Mouse (Mus musculus) ES-Bruce4 (cell line): ENCODE data around the gene Tradd. TPM values are rescaled to one million over a fixed set of nuclear protein-coding genes. Genes with fewer than 3 reads are reported as not detected.
A peak's percentile ranks its signal among the peaks of the same experiment; 100 is the strongest.

Experiments
- H3K27ac ChIP-seq: 2 replicates; pipeline ENCODE4 v1.5.1; 2012; ENCODE audit warnings: low read length, inconsistent platforms; ENCODE audit not compliant: insufficient read depth
- H3K27me3 ChIP-seq: 2 replicates; pipeline ENCODE4 v1.6.1; 2012; ENCODE audit warnings: mild to moderate bottlenecking, low read length, inconsistent platforms; ENCODE audit not compliant: control insufficient read depth, poor library complexity, insufficient read depth, severe bottlenecking
- H3K36me3 ChIP-seq: 2 replicates; pipeline ENCODE4 v1.6.1; 2012; ENCODE audit warnings: inconsistent platforms, mild to moderate bottlenecking, low read length, moderate library complexity; ENCODE audit not compliant: control insufficient read depth, poor library complexity, insufficient read depth, severe bottlenecking
- H3K4me1 ChIP-seq: one replicate; pipeline ENCODE4 v1.8.1; 2011; ENCODE audit warnings: low read length; ENCODE audit not compliant: control insufficient read depth, insufficient read depth
- H3K4me3 ChIP-seq: 2 replicates; pipeline ENCODE4 v1.5.1; 2011; ENCODE audit warnings: low read depth, mild to moderate bottlenecking, low read length
- H3K9ac ChIP-seq: 2 replicates; pipeline ENCODE4 v1.6.1; 2012; ENCODE audit warnings: low read depth, mild to moderate bottlenecking, inconsistent platforms; ENCODE audit not compliant: poor library complexity, severe bottlenecking
- H3K9me3 ChIP-seq: replicated peaks from 2 replicates; pipeline ENCODE4 v1.6.1; 2012; ENCODE audit warnings: mild to moderate bottlenecking, low read length, inconsistent platforms; ENCODE audit not compliant: control insufficient read depth, poor library complexity, insufficient read depth, severe bottlenecking
- CTCF ChIP-seq: IDR thresholded peaks from one replicate; pipeline ENCODE4 v1.8.1; 2011; ENCODE audit warnings: low read depth, low read length
- EP300 ChIP-seq: IDR thresholded peaks from 2 replicates; pipeline ENCODE4 v1.6.1; 2011; ENCODE audit warnings: low read depth, low read length; ENCODE audit not compliant: insufficient read depth
- POLR2A ChIP-seq: IDR thresholded peaks from one replicate; pipeline ENCODE4 v1.8.1; 2011; ENCODE audit warnings: low read length; ENCODE audit not compliant: insufficient read depth
- polyA plus RNA-seq: library from polyadenylated mRNA; stranded (reverse); fragments of >200 nt; gene quantifications from 2 replicates; pipeline ENCODE4 v1.2.4, GENCODE M21; 2011; ENCODE audit warnings: low read depth; ENCODE audit not compliant: missing spikeins, insufficient read depth, insufficient read length

Gene Tradd
- polyA plus RNA-seq, 1 experiment, result 4.7 TPM

DNA sequence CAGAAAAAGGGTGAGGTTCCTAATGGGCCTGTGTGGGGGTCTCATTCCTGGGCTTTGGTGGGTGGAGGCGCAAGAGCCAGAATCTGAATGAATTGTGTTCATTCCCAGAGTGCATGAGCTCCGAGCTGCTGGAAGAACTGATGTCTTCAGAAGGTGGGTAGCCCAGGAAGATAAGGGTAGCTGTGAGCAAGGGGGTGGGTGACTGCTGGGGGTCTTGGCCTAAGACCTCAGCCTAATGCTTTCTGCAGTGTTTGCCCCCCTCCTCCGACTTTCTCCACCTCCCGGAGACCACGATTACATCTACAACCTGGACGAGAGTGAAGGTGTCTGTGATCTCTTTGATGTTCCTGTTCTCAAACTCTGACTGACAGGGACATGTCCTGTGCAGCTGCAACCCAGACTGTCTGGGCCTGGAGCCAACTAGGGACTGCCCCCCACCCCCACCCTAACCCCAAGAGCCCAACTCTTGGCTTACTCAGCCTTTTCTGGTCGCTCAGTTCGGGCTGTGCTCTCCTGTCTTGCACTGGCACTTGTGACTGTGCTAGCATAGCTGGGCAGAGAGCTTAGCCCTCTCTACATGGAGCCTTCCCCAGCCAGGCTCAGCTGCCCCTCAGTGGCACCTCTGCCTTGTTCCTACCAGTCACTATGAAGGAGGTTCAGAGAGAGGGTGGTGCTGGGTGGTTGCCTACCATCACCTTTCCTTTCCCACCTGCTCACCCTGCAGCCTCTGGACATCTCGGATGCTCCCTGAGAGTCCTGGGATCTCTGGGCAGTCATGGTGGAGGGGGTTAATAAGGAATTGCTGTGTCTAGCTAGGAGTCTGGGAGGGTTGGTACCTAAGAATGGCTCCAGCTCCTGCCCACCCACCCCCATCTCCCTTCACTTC lies 40.2 kb upstream of the Tradd start:
- TF ChIP-seq CTCF, result no peak
- no peak for TF ChIP-seq EP300
- TF ChIP-seq POLR2A, result no peak
- Histone ChIP-seq H3K4me1 (peaks cover 3% of the 10 kb centered on the region), H3K9ac (no peak overlapping the region; the same call in 1 of the 2 replicates), H3K36me3 (peaks cover 53% of the 10 kb centered on the region), H3K27ac (peak overlapping the region; percentile 75), H3K27me3 (no peaks in the 10 kb centered on the region), H3K4me3 (no peak overlapping the region), H3K9me3 (no peaks in the 10 kb centered on the region)

DNA sequence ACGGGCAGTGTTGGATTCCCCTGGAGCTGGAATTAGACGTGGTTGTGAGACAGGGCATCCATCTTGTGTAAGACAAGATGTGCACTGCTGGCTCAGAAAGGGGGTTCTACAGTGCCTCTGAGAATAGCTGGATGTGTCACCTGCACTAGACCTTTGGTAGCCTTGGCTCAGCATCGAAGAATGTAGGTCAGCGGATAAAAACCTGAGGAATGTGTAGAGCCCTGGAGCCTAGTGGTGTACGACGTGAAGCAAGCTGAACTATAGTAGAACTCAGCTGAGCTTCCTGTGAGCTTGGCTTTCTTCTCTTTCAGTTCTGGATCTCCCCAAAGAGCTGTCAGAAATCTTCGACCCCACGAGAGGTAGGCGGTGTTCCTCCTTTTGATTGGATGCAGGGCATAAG lies 39.5 kb upstream of the Tradd start:
- peak overlapping the region; percentile 75 for H3K27ac ChIP-seq
- no peak for TF ChIP-seq POLR2A
- H3K4me1 ChIP-seq, result peaks cover 3% of the 10 kb centered on the region
- H3K27me3 ChIP-seq, result no peaks in the 10 kb centered on the region
- no peak overlapping the region for H3K9ac ChIP-seq
- H3K4me3 ChIP-seq, result no peak overlapping the region
- H3K9me3 ChIP-seq, result no peaks in the 10 kb centered on the region
- H3K36me3 ChIP-seq, result peaks cover 58% of the 10 kb centered on the region

DNA sequence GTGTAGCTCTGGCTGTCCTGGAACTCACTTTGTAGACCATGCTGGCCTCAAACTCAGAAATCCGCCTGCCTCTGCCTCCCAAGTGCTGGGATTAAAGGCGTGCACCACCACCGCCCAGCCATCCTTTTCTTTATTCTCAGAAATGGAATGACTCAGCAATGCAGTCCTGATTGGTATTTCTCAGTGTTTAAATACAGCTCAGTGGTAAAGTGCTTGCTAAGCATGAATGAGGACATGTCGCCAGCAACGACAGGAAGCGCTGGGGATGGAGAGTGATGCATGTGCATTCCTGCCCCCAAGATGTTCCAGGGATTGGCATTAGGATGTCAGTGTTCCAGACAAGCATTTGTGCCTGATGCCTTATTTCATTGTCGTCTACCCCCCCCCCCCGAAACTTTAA lies 39.0 kb upstream of the Tradd start:
- Histone ChIP-seq H3K9ac (no peak overlapping the region), H3K4me1 (peaks cover 5% of the 10 kb centered on the region), H3K36me3 (peaks cover 60% of the 10 kb centered on the region), H3K27ac (peak overlapping the region; percentile 75), H3K27me3 (no peaks in the 10 kb centered on the region), H3K4me3 (no peak overlapping the region), H3K9me3 (no peaks in the 10 kb centered on the region)
- TF ChIP-seq EP300 (no peak), POLR2A (no peak), CTCF (no peak)

DNA sequence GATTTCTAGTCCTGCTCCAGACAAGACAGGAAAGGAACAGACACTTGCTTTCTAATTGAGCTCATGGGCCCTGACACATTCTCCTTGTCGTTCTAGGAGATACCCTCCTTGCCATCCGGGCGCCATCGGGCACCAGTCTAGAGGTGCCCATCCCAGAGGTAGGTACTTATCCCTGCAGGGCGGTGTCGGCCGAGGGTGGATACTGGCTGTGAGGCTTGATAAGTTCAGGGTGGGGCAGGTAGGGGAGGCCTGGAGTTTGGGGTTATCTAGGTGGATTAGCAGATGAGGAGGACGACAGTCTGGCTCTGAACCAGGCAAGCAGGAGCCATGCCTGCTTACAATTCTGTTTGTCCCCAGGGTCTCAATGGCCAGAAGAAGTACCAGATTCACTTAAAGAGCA lies 35.6 kb upstream of the Tradd start:
- H3K4me1 ChIP-seq, result peaks cover 9% of the 10 kb centered on the region
- no peak overlapping the region for H3K4me3 ChIP-seq

GRCm38 (mm10) chr8:105298351-105299252 lies 34.2 kb upstream of the Tradd start:
- Histone ChIP-seq H3K4me3 (peak overlapping the region; percentile 97), H3K9me3 (no peaks in the 10 kb centered on the region), H3K36me3 (peaks cover 43% of the 10 kb centered on the region), H3K4me1 (peaks cover 6% of the 10 kb centered on the region), H3K27ac (no peak overlapping the region), H3K9ac (peak overlapping the region; percentile 94), H3K27me3 (no peaks in the 10 kb centered on the region)
- TF ChIP-seq POLR2A (no peak), CTCF (no peak), EP300 (no peak)

More for the DNA sequence above, 35.6 kb upstream of the Tradd start:
- Histone ChIP-seq H3K36me3 (peaks cover 54% of the 10 kb centered on the region), H3K9ac (no peak overlapping the region), H3K27me3 (no peaks in the 10 kb centered on the region), H3K9me3 (no peaks in the 10 kb centered on the region), H3K27ac (no peak overlapping the region)
- no peak for TF ChIP-seq POLR2A
- no peak for TF ChIP-seq EP300
- TF ChIP-seq CTCF, result no peak
